Mouse (Mus musculus) thymus, postnatal 10 days (tissue): ENCODE measurements around the gene Gm13420.
"Not testable (repeated sequence)": the region's sequence is repeated elsewhere in the genome, so short reads cannot be mapped to it uniquely, and the experiment has no call there.

Experiments used
- DNase-seq, 2 experiments: peaks; one replicate each; pipeline ENCODE4 v3.0.0; 2021; ENCODE audit warnings: low spot score in 2 of 2

Gene Gm13420

DNA sequence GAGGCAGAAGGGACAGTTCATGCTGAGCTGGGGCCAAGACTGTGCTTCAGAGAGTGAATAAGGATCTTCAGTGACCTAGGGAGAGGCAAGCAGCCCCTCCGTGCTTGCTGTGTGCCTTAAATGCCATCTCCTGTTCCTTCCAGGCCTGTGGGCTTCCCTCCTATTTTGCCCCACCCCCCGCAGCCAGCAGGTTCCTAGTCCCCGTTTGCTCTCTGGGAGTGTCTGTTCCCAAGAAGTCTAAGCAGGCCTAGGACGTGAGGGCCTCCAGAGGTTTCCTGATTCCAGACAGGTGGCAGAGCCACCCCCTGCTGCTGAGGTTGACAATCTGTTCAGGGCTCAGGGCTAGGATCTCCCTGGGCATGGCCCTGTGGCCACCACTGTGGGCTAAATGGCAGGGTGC lies 12.7 kb downstream of the Gm13420 start:
- no peak for DNase-seq

- DNase-seq, result no peak
These were observed 14.1 kb downstream of the Gm13420 start for GRCm38 (mm10) chr2:29737209-29737925.

- no peak for DNase-seq
These were observed 15.8 kb downstream of the Gm13420 start for GRCm38 (mm10) chr2:29735708-29736107.

- no peak for DNase-seq
These were observed 18.1 kb downstream of the Gm13420 start for GRCm38 (mm10) chr2:29733348-29733747.

- DNase-seq, result no peak
These were observed 18.9 kb downstream of the Gm13420 start for GRCm38 (mm10) chr2:29732559-29732958.

- peak; percentile 18 to 51 for DNase-seq
These were observed 19.9 kb downstream of the Gm13420 start for GRCm38 (mm10) chr2:29731545-29731944.

DNA sequence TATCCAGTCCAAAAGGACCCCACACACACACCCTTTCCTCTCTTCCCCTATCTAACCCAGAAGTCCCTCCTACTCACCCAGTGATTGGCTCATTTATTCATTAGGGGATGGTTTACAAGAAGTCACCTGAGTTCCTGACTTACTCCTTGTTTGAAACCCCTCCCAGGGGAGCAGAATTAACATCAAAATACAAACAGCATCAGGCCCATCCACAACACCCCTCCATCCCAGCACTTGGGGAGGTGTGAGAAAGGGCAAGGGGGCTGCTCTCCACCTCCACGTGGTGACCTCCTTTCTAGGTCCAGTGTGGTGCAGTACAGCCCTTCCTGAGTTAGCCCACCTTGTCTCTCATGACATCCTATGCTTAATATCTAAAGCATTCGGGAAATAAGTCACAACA lies 22.0 kb downstream of the Gm13420 start:
- DNase-seq, result no peak

- DNase-seq, result peak; percentile 18 to 28
These were observed 26.7 kb downstream of the Gm13420 start for GRCm38 (mm10) chr2:29724664-29725365.

- DNase-seq, result no peak
These were observed 28.4 kb downstream of the Gm13420 start for GRCm38 (mm10) chr2:29723132-29723531.

GRCm38 (mm10) chr2:29718581-29718980 lies 32.9 kb downstream of the Gm13420 start:
- DNase-seq, result peak; percentile 42 to 46

- no peak for DNase-seq
These were observed 34.8 kb downstream of the Gm13420 start for GRCm38 (mm10) chr2:29716691-29717090.

DNA sequence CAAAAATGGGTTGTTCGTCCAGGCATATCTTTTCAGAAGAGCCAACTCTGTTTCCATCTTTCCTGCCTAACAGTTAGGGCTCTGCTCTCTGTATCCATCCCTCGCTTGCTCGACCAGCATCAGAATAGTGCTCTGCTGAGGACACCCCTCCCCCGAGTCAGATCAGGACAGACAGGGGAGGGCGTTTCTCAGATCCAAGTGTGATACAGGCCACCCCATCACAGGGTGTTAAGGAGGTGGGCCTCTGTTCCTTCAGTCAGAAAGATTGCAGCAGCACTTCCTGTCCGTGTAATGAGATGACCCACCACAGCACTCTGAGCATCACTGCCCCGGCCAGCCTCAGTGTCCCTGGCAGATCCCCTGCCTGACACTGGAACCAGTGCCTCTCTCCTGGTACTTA lies 35.3 kb downstream of the Gm13420 start:
- no peak for DNase-seq

DNA sequence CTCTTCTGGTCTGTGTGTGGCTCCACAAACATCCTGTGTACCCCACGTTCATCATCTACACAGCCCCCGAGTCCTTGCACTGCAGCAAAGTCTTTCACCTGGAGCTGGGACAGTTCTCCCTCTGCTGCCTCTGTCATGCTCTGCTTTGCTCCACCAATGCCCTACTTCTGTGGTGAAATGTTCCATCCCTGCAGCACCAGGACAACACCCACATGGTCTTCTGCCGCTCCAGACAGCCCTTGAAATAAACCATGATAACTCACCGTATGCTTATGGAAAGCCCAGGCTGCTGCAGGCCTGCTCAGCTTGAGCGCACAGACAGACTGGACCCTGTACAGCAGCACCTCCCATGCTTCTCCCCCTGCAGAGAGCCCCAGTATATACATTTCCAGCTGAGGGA lies 37.4 kb downstream of the Gm13420 start:
- DNase-seq, result no peak

DNA sequence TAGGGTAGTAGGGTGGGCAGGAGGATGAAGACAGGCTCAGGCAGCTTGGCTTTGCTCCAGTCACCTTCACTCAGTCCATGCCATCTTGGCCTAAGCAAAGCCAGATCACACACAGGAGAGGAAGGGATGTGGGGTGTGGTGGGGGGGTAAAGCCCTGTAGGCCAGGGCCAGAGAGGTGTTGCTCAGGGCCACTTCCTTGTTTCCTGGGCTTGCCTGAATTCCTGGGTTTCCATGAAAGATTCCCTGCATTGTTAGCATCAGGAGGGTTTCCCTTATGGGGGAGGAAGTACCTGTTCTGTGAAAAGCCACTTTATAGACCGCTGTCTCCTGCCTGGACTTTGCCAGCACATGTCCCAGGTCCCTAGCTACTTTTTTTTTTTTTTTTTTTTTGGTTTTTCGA lies 38.0 kb downstream of the Gm13420 start:
- no peak for DNase-seq

DNA sequence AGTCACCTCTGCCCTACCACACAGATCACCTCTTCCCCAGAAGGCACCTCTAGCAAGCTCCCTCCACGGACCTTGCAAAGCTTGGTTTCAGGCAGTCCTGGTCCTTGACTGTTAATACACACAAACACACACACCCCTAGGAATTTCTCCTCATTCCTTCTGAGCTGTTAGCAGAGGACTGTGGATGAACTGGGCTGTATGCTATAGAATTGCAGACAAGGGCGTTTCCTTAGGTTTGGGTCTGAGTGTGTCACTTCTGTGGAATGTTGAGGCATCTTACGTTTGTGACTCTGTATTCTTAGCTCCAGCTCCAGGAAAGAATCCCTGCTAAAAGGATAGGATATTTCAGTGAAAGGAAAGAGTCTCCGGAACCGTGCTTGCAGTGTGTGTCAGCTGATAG lies 39.6 kb downstream of the Gm13420 start:
- DNase-seq, result no peak

GRCm38 (mm10) chr2:29711038-29711437 lies 40.4 kb downstream of the Gm13420 start:
- no peak for DNase-seq

GRCm38 (mm10) chr2:29708209-29708608 lies 43.3 kb downstream of the Gm13420 start:
- not testable (repeated sequence) for DNase-seq

- DNase-seq, result peak in 1 of 2 experiments; percentile 60
These were observed 43.8 kb downstream of the Gm13420 start for GRCm38 (mm10) chr2:29707731-29708130.

DNA sequence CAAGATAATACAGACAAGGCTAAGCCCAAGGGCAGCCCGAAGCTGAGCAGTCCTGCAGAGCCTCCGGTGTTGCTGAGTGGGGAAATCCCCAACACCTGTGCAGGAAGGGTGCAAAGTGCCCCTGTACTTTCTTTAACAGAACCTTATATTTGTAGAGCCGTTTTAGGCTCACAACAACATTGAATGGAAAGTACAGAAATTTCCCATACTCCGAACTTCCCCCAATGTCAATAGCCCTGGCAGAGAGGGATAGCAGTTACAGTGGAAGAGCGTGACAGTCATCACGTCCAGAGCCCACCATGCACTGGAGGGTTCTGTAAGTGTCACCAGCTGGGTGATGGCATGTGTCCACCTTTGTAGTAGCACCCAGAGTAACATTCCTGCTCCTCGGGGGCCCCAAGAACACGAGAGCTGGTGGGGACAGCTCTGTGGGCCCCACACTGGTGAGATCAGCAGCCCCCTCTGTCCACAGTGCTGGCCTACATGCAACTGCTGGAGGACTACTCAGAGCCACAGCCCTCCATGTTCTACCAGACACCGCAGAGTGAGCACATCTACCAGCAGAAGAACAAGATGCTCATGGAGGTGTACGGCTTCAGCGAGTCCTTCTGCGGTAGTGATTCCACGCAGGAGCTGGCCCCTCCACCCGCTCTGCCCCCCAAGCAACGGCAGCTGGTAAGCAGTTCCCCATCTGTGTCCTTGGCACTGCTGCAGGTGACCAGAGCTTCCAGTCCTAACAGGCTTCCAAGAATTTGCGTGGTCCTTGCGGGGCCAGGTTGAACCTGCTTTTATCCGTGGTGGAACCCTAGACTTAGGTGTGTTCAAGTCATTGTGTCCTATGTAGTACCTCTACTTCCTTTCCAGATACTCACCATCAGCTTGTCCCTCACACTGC lies 44.5 kb downstream of the Gm13420 start:
- no peak for DNase-seq

DNA sequence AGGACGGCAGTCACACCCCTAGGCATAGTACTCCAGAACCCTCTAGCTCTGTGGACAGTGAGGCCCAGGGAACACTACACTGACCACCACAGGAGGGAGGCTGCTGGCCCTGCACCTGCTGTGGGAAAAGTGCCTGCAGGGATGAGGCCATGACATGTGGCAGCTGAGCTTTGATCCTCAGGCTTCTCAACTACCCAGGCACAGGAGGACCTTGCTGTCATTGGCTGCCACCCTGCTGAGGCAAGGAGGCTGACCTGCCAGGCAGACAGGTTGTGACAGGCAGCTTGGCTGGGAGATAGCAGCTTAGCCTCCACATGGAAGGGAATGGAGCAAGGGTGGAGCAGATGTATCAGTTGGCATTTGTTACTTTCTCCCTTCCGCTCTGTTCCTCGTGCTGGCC lies 46.0 kb downstream of the Gm13420 start:
- DNase-seq, result no peak

DNA sequence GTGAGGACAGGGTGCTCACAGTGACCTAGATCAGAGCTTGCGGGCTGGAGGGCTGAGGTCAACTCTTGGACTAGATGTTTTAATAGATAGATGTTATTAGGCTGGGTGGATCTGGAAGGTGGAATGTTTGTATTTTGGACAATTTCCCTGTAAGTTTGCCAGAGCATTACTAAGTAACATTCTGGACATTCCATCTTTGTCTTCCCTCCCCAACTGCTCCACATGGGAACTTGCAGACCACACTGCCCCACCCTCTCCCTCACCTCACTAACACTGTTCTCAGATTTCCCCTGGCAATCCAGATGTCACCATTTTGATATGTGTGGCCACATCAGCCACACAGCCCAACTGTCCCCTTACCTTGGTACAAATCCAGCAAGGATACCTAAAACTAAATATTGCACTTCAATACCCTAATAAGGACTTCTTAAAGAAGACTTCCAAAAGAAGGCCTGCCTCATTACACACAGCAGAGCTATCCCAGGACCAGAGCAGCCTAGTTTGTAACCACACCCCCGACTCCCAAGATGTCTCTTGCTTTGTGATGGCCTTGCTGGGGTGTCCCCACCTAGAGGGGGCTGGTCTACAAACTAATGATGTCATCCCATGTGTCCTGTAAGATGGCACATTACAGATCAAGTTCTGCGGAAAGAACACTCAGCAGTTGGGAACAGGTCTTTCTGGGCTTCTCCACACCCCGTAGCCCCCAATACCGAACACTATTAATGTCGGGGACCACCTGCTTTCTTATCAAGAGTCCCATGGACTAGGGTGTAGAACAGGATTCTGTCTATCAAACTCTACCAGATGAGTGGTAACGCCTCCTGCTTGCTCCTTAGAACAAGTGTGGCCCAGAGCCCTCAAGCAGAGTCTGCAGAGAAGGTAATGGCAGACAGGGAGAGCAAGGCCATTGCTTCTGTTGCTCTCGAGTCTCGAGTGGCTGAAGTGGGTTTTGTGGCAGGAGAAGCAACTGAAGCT lies 48.1 kb downstream of the Gm13420 start:
- no peak for DNase-seq
